Mouse (Mus musculus) neural tube, embryonic 12.5 days (tissue): ENCODE measurements around the gene Grb10. TPM values are rescaled to one million over a fixed set of nuclear protein-coding genes. Genes with fewer than 3 reads are reported as not detected.

Experiments
- ATAC-seq: fragments of 200-750 bp; cut with Nextera tagmentation; 2 replicates; pipeline ENCODE4 v1.8.0; 2017; ENCODE audit warnings: low read depth, mild to moderate bottlenecking, moderate TSS enrichment, moderate library complexity; ENCODE audit not compliant: low FRiP score
- H3K27ac ChIP-seq: fragments of 300-500 bp; sonication (generic); 2 replicates; pipeline ENCODE4 v1.5.1; 2016
- H3K27me3 ChIP-seq: fragments of 300-500 bp; sonication (generic); replicated peaks from 2 replicates; pipeline ENCODE4 v1.6.1; 2016; ENCODE audit warnings: mild to moderate bottlenecking
- H3K36me3 ChIP-seq: fragments of 300-500 bp; sonication (generic); 2 replicates; pipeline ENCODE4 v1.6.1; 2016; ENCODE audit warnings: mild to moderate bottlenecking
- H3K4me1 ChIP-seq: fragments of 300-500 bp; sonication (generic); 2 replicates; pipeline ENCODE4 v1.6.1; 2016
- H3K4me2 ChIP-seq: fragments of 300-500 bp; sonication (generic); replicated peaks from 2 replicates; pipeline ENCODE4 v1.6.1; 2016; ENCODE audit warnings: mild to moderate bottlenecking
- H3K4me3 ChIP-seq: fragments of 300-500 bp; sonication (generic); 2 replicates; pipeline ENCODE4 v1.5.1; 2016
- H3K9ac ChIP-seq: fragments of 300-500 bp; sonication (generic); 2 replicates; pipeline ENCODE4 v1.6.1; 2016; ENCODE audit warnings: mild to moderate bottlenecking
- H3K9me3 ChIP-seq: fragments of 300-500 bp; sonication (generic); 2 replicates; pipeline ENCODE4 v1.6.1; 2016; ENCODE audit warnings: mild to moderate bottlenecking
- WGBS: fragments of 180-500 bp; shearing (Covaris S2); methylation state at CpG from one replicate; pipeline ENCODE4 v1.1.7; 2016; 5-methylcytosine and 5-hydroxymethylcytosine counted together
- polyA plus RNA-seq: library from polyadenylated mRNA; unstranded; fragments of >200 nt; fragmentation: Nextera tagmentation; extraction: Ambion mirVana; gene quantifications from 2 replicates; pipeline ENCODE4 v1.2.1, GENCODE M21; 2016

Grb10 gene
- polyA plus RNA-seq, 1 experiment from 2014 or later = 336 TPM

DNA sequence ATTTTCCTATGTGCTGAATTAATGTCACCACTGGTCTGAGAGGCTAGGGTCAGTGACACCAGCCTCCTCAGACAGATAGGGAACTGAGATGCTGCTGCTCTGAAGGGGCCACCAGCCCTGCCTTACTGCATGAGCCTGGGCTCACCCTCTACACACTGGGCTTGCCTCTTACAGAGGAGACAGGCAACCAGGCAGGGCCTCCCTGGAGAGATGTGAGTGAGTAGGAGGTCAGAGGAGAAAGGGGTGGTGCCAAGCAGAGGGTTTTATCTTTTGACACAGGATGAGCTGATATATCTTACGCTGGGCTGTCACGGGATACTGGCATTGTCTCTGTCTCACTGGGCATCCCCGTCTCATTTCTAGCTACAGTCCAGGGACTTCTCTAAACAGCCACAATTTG lies 74.9 kb downstream of the Grb10 start:
- ATAC-seq = no peak

DNA sequence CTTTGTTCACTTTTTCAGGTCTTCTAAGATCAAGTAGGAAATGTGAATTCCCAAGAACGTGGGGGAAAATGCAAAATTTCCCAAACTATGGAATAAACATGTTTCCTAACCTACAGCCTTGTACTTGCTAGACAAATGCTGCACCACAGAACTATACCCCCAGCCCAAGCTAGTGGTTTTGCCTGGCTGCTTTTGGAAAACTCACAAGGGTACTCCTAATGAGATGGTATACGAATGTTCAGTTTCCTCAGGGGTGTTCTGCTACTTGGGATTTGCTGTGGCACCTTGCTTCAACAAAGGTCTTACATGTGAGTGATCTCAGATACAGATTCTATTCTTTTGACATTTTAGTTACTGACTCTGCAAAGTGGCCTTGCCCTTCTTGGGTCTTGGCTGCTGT lies 75.4 kb downstream of the Grb10 start:
- H3K4me1 ChIP-seq = peaks cover 8% of the 10 kb centered on the region; the same call in 1 of the 2 replicates
- H3K27me3 ChIP-seq = no peaks in the 10 kb centered on the region
- H3K27ac ChIP-seq = no peak overlapping the region
- no peak overlapping the region for H3K4me2 ChIP-seq
- H3K4me3 ChIP-seq = no peak overlapping the region
- H3K9ac ChIP-seq = no peak overlapping the region
- H3K9me3 ChIP-seq = no peaks in the 10 kb centered on the region
- no peak for ATAC-seq
- H3K36me3 ChIP-seq = no peaks in the 10 kb centered on the region
- WGBS = 90% methylated on average over 2 of the region's 2 CpGs

More for the DNA sequence above, 74.9 kb downstream of the Grb10 start:
- H3K27ac ChIP-seq = no peak overlapping the region
- no peak overlapping the region for H3K9ac ChIP-seq
- WGBS = 67% methylated on average over 3 of the region's 3 CpGs
- H3K36me3 ChIP-seq = no peaks in the 10 kb centered on the region
- no peaks in the 10 kb centered on the region for H3K27me3 ChIP-seq
- no peak overlapping the region for H3K4me2 ChIP-seq
- no peak overlapping the region for H3K4me3 ChIP-seq
- H3K4me1 ChIP-seq = peaks cover 10% of the 10 kb centered on the region
- H3K9me3 ChIP-seq = no peaks in the 10 kb centered on the region

DNA sequence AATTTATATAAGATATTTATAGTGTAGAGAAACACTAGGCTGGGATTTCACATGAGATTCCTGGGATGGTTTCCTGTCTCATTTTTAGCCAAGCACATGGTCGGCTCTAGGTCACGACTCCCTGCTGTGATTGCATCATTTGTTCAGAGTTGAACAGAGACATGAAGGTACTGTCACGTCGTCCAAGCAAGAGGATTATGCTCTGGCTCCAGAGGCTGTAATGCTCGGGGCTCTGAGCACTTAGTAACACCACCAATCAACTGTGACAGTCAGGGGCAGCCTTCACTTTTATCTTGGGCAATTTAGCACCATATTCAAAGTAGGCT lies 75.9 kb downstream of the Grb10 start:
- no peak overlapping the region for H3K4me2 ChIP-seq
- no peaks in the 10 kb centered on the region for H3K9me3 ChIP-seq
- H3K27ac ChIP-seq = no peak overlapping the region
- no peak overlapping the region for H3K9ac ChIP-seq
- no peaks in the 10 kb centered on the region for H3K27me3 ChIP-seq
- 16% methylated on average over 5 of the region's 5 CpGs for WGBS
- H3K4me1 ChIP-seq = peaks cover 8% of the 10 kb centered on the region; the same call in 1 of the 2 replicates
- H3K4me3 ChIP-seq = no peak overlapping the region
- H3K36me3 ChIP-seq = no peaks in the 10 kb centered on the region
- ATAC-seq = 0 out of 2 replicates have a peak, but pooled peaks have one; percentile 39

DNA sequence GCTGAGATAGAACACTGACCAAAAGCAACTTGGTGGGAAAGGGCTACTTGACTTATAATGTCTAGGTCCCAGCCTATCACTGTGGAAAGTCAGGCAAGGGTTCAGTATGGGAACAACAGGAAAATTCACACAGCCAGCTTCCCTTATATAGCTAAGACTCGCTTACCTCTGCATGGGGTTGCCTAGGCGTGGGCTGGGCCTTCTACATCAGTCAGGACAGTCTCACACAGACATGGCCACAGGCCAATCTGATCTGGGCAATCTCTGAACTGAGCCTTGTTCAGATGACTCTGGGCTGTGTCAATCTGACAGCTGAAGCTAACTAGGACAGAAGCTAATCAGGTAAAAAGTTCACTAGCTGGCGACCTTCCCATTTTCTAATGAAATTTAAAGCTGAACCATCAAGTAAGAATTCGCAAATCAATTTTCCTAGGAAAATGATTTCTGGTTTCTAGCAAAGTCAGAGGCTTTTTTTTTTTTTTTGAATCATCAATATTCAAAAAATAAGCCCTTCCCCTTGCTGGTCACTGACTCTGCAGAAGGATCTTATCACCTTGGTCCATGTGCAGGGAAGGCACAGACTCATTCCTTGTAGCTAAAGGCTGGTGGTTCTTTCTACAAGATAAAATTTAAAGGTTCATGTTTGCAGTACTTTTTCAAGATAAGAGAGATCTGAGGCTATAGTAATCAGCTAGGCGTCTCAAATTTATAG lies 76.4 kb downstream of the Grb10 start:
- Histone ChIP-seq H3K36me3 (no peaks in the 10 kb centered on the region), H3K27me3 (no peaks in the 10 kb centered on the region), H3K4me1 (peaks cover 8% of the 10 kb centered on the region; the same call in 1 of the 2 replicates), H3K4me3 (no peak overlapping the region), H3K4me2 (no peak overlapping the region), H3K9ac (no peak overlapping the region), H3K27ac (no peak overlapping the region), H3K9me3 (no peaks in the 10 kb centered on the region)
- WGBS = 84% methylated on average over 5 of the region's 5 CpGs
- no peak for ATAC-seq

DNA sequence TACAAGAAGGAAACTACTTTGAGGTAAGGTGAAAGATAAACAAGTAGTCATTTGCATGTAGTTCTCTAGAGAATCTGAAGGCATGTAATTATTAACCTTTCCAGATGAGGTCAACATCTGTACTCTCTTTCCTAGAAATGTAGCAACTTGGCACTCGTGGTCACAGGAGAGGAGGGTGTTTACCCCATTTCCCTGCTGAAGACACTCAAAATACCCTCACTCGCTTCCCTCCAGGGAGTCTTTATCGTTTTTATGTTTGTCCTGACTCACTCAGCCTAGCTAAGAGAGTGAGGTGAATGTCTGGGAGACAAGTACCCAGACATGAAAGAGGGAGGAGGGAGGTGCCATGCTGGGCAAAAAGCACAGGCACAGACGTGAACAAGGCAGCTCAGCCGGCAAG lies 77.6 kb downstream of the Grb10 start:
- Histone ChIP-seq H3K27me3 (no peaks in the 10 kb centered on the region), H3K4me1 (peaks cover 8% of the 10 kb centered on the region; the same call in 1 of the 2 replicates), H3K27ac (no peak overlapping the region), H3K9ac (no peak overlapping the region), H3K36me3 (no peaks in the 10 kb centered on the region), H3K4me2 (no peak overlapping the region), H3K4me3 (no peak overlapping the region), H3K9me3 (no peaks in the 10 kb centered on the region)
- 26% methylated on average over 5 of the region's 5 CpGs for WGBS
- ATAC-seq = no peak

DNA sequence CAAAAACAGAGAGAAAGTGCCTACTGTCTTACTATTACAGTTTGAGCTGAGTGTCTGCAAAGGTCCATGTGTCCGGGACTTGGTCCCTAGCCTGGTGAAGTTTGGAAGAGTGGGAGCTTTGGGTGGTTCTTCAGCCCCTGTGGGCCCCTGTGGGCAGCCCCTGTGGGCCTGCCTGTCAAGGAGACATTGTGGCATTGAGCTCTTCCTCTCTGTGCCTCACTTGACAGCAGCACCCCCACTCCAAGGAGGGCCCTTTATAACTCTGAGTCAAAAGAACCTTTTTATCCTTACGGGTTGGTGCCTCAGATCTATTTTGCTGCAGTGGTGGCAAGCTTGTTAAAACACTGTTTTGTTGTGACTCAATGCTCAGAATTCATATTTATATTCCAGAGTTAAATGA lies 78.3 kb downstream of the Grb10 start:
- Histone ChIP-seq H3K4me1 (peaks cover 14% of the 10 kb centered on the region; the same call in 1 of the 2 replicates), H3K4me2 (no peak overlapping the region), H3K27ac (no peak overlapping the region), H3K4me3 (no peak overlapping the region), H3K27me3 (no peaks in the 10 kb centered on the region), H3K9me3 (no peaks in the 10 kb centered on the region), H3K9ac (no peak overlapping the region), H3K36me3 (no peaks in the 10 kb centered on the region)
- ATAC-seq = no peak
- WGBS = 72% methylated on average over 2 of the region's 2 CpGs

DNA sequence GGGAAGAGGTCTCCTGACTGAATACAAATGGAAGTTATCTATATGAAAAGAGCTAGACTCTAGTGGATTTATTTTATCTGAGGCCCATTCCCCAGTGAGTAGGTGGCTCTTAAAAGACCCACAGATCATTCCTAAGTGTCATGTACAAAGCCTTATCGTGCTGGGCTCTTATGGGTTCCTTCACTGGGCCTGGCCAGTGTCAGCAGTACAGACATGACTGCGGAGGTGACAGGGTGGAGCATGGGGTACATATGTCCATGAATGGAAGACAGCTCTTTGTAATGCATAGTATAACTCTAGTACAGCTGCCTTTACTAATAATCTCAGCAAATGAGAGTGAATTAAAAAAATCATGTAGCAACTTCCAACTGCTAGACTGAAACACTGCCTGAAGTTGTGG lies 80.0 kb downstream of the Grb10 start:
- Histone ChIP-seq H3K4me2 (no peak overlapping the region), H3K9me3 (no peaks in the 10 kb centered on the region), H3K36me3 (no peaks in the 10 kb centered on the region; the same call in 1 of the 2 replicates), H3K4me1 (peaks cover 14% of the 10 kb centered on the region; the same call in 1 of the 2 replicates), H3K27ac (no peak overlapping the region), H3K4me3 (no peak overlapping the region), H3K27me3 (no peaks in the 10 kb centered on the region), H3K9ac (no peak overlapping the region)
- ATAC-seq = no peak
- WGBS = 84% methylated on average over 2 of the region's 2 CpGs

DNA sequence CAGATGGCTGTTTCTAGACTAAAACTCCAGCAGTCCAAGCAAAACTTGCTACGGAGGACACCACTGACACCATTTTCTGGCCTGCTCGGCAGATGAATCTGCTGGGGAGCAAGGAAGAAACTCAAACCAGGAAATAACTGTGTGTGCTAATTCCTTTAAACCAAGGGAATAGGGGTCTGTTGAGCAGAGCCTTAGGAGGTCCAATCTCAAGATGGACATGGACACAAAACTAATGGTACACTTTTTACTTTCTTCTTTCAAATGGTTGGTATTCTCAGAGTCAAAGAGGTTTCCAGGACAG lies 80.5 kb downstream of the Grb10 start:
- H3K4me2 ChIP-seq = no peak overlapping the region
- no peaks in the 10 kb centered on the region for H3K9me3 ChIP-seq
- no peak overlapping the region for H3K27ac ChIP-seq
- no peak overlapping the region for H3K4me3 ChIP-seq
- peaks cover 12% of the 10 kb centered on the region; the same call in 1 of the 2 replicates for H3K4me1 ChIP-seq
- no peak overlapping the region for H3K9ac ChIP-seq
- ATAC-seq = no peak
- 82% methylated on average over 2 of the region's 2 CpGs for WGBS
- no peaks in the 10 kb centered on the region for H3K27me3 ChIP-seq
- no peaks in the 10 kb centered on the region; the same call in 1 of the 2 replicates for H3K36me3 ChIP-seq

DNA sequence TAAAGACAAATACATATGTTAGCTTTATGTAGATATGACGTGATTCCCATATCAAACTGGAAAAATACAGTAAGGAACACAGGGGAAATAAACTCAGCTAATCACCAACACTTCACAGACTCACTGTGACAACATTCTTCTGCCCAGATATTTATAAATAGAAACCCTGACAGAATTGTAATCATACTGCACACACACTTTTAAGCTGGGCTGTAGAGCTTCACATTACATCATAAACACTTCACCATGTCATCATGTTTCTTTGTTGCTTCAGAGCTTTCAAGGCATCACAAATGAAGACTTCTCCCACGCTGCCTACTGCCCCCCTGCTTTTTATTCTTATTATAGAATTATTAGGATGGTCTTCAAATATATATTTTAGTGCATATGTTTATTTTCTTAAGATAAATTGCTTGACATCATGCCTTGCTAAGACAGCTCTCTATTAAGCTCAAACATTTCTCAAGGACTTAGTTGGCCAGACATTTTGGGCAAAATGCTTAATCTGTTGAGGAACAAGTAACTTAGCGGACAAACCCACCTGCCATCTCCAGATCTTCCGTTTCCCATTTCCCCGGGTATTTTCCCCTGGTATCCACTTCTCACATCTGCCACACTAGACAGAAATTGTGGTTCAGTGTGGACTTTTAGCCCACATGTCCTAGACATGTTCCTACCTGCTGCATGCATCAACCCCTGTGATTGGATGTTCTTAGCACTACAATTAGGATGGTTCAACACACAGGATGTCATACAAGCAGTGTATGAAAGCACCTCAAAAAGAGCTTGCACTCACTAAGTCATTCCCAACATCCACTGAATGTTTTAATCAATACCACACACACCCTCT lies 81.0 kb downstream of the Grb10 start:
- 93% methylated on average over 5 of the region's 5 CpGs for WGBS
- Histone ChIP-seq H3K4me2 (no peak overlapping the region), H3K4me3 (no peak overlapping the region), H3K9ac (no peak overlapping the region), H3K4me1 (peaks cover 12% of the 10 kb centered on the region; the same call in 1 of the 2 replicates), H3K36me3 (peaks cover under 1% of the 10 kb centered on the region), H3K9me3 (no peaks in the 10 kb centered on the region), H3K27me3 (no peaks in the 10 kb centered on the region), H3K27ac (no peak overlapping the region)
- no peak for ATAC-seq

DNA sequence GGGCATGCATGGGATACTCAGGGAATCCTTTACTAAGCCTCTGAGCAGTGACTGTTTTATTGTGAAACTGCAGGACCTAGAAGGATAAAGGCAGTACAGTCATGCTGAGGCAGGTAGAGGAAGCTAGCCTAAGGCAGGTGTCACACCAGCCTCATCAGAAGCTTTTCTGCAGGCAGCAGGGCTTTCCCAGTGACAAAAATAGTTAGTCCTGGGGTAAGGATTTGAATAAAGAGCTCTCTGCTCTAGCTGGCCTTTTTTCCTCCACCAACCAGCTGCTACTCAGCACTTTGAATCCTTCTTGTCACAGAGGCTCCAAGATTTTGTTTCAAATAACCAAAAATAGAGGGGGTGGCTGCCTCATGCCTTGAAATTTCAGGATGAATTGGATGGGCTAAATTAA lies 82.7 kb downstream of the Grb10 start:
- no peak overlapping the region for H3K4me2 ChIP-seq
- no peaks in the 10 kb centered on the region for H3K9me3 ChIP-seq
- no peak overlapping the region for H3K27ac ChIP-seq
- peaks cover 9% of the 10 kb centered on the region for H3K36me3 ChIP-seq
- no peaks in the 10 kb centered on the region for H3K27me3 ChIP-seq
- H3K4me1 ChIP-seq = peaks cover 9% of the 10 kb centered on the region; the same call in 1 of the 2 replicates
- no peak for ATAC-seq
- no peak overlapping the region for H3K4me3 ChIP-seq
- H3K9ac ChIP-seq = no peak overlapping the region

DNA sequence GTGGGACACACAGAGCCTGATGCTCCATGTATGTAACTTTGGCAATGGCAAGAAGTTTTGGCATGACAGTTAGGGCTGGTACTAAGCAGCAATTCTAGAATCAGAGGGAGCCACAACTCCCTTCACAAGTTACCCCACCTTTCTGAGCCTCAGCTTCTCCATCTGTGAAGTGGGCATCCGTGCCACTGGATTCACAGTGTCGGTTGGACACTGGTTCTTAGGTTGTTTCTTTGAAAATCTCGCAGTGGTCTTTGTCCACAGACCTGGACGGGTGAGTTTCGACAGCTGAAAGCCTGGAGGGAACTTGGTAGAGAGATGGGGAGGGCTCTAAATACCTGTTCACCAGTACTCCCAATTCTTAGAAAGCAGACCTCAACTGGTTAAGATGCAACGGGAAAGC lies 83.9 kb downstream of the Grb10 start:
- Histone ChIP-seq H3K27me3 (no peaks in the 10 kb centered on the region), H3K27ac (no peak overlapping the region), H3K36me3 (peaks cover 9% of the 10 kb centered on the region), H3K9me3 (no peaks in the 10 kb centered on the region), H3K4me2 (no peak overlapping the region), H3K4me1 (peaks cover 8% of the 10 kb centered on the region; the same call in 1 of the 2 replicates), H3K9ac (no peak overlapping the region), H3K4me3 (no peak overlapping the region)
- no peak for ATAC-seq
- WGBS = 94% methylated on average over 6 of the region's 6 CpGs

DNA sequence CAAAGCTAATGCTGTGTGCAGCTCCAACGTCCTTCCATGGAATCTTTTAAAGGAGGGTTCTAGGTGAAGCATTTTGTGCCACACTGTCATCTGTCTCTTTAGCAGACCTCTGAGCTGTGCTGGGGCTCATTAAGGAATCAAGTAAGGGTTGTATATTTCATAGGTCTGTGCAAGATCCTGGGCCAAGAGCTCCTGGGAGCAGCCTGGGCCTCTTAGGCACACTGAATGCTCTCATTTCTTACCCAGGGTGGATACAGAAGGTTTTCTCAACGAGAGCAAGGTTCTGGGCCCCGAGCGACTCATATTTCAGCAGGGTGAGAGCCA lies 84.4 kb downstream of the Grb10 start:
- H3K9ac ChIP-seq = no peak overlapping the region
- no peak for ATAC-seq
- H3K27ac ChIP-seq = no peak overlapping the region
- peaks cover 9% of the 10 kb centered on the region for H3K36me3 ChIP-seq
- no peak overlapping the region for H3K4me2 ChIP-seq
- no peaks in the 10 kb centered on the region for H3K9me3 ChIP-seq
- WGBS = 78% methylated on average over 4 of the region's 4 CpGs
- H3K4me3 ChIP-seq = no peak overlapping the region
- peaks cover 8% of the 10 kb centered on the region; the same call in 1 of the 2 replicates for H3K4me1 ChIP-seq
- H3K27me3 ChIP-seq = no peaks in the 10 kb centered on the region
